Mouse (Mus musculus) MEL (cell line): ENCODE measurements around the gene Ranbp17. TPM values are rescaled to one million over a fixed set of nuclear protein-coding genes. Genes with fewer than 3 reads are reported as not detected.

ENCODE experiments used
- DNase-seq: peaks from one replicate; pipeline ENCODE4 v3.0.0; 2011; ENCODE audit warnings: low read depth, low spot score
- H3K27ac ChIP-seq: 2 replicates; pipeline ENCODE4 v1.5.1; 2012; ENCODE audit warnings: low read depth, mild to moderate bottlenecking, control low read depth, low read length, moderate library complexity; ENCODE audit not compliant: control insufficient read depth
- H3K27me3 ChIP-seq, 2 experiments: fragments of 150-350 bp in 1 of 2; sonication (generic) in 1 of 2; 2 replicates each; pipeline ENCODE4 v1.6.1; 2012; ENCODE audit warnings: low read length in 2 of 2, mild to moderate bottlenecking in 2 of 2, improper control_type of control experiment in 1 of 2, moderate library complexity in 1 of 2; ENCODE audit not compliant: insufficient read depth in 2 of 2, control insufficient read depth in 1 of 2
- H3K36me3 ChIP-seq, 2 experiments: 2 replicates each; pipeline ENCODE4 v1.6.1; 2012 to 2014; ENCODE audit warnings: low read length in 2 of 2, improper control_type of control experiment in 1 of 2, inconsistent platforms in 1 of 2, mild to moderate bottlenecking in 1 of 2; ENCODE audit not compliant: insufficient read depth in 2 of 2, control insufficient read depth in 1 of 2
- H3K4me1 ChIP-seq, 2 experiments: fragments of 150-350 bp in 1 of 2; sonication (generic) in 1 of 2; 2 replicates each; pipeline ENCODE4 v1.6.1; 2012; ENCODE audit warnings: low read length in 2 of 2, improper control_type of control experiment in 1 of 2, mild to moderate bottlenecking in 1 of 2; ENCODE audit not compliant: insufficient read depth in 2 of 2, control insufficient read depth in 1 of 2
- H3K4me3 ChIP-seq, 2 experiments: fragments of 150-350 bp in 1 of 2; sonication (generic) in 1 of 2; 2 replicates each; pipeline ENCODE4 v1.5.1; 2012; ENCODE audit warnings: low read depth in 2 of 2, low read length in 2 of 2, mild to moderate bottlenecking in 2 of 2, moderate library complexity in 2 of 2, control low read depth in 1 of 2, improper control_type of control experiment in 1 of 2; ENCODE audit not compliant: control insufficient read depth in 1 of 2, insufficient read depth in 1 of 2
- H3K79me2 ChIP-seq: 2 replicates; pipeline ENCODE4 v1.6.1; 2012; ENCODE audit warnings: mild to moderate bottlenecking, low read length, moderate library complexity; ENCODE audit not compliant: control insufficient read depth, poor library complexity, insufficient read depth
- H3K9ac ChIP-seq: 2 replicates; pipeline ENCODE4 v1.6.1; 2012; ENCODE audit warnings: low read depth, mild to moderate bottlenecking, control low read depth, low read length, moderate library complexity; ENCODE audit not compliant: control insufficient read depth, poor library complexity, severe bottlenecking
- H3K9me3 ChIP-seq: fragments of 150-350 bp; sonication (generic); replicated peaks from 2 replicates; pipeline ENCODE4 v1.6.1; 2012; ENCODE audit warnings: mild to moderate bottlenecking, low read length, improper control_type of control experiment, moderate library complexity; ENCODE audit not compliant: insufficient read depth
- BHLHE40 ChIP-seq: IDR thresholded peaks from 2 replicates; pipeline ENCODE4 v1.6.1; 2012; ENCODE audit warnings: low read depth, mild to moderate bottlenecking, inconsistent platforms, low read length, improper control_type of control experiment, borderline replicate concordance
- ELF1 ChIP-seq: IDR thresholded peaks from 2 replicates; pipeline ENCODE4 v1.6.1; 2014; ENCODE audit warnings: low read depth, mild to moderate bottlenecking, inconsistent platforms, low read length, improper control_type of control experiment, moderate library complexity
- EP300 ChIP-seq, 2 experiments: IDR thresholded peaks; 2 replicates each; pipeline ENCODE4 v1.6.1; 2011; ENCODE audit warnings: improper control_type of control experiment in 2 of 2, low read length in 2 of 2, low read depth in 1 of 2, mild to moderate bottlenecking in 1 of 2
- GATA1 ChIP-seq: IDR thresholded peaks from 2 replicates; pipeline ENCODE4 v1.6.1; 2011; ENCODE audit warnings: low read depth, low read length, improper control_type of control experiment
- HCFC1 ChIP-seq: IDR thresholded peaks from 2 replicates; pipeline ENCODE4 v1.6.1; 2012; ENCODE audit warnings: low read depth, mild to moderate bottlenecking, inconsistent platforms, low read length, improper control_type of control experiment, moderate library complexity
- MAX ChIP-seq: IDR thresholded peaks from 2 replicates; pipeline ENCODE4 v1.6.1; 2011; ENCODE audit warnings: low read length, improper control_type of control experiment
- MAZ ChIP-seq: IDR thresholded peaks from 2 replicates; pipeline ENCODE4 v1.6.1; 2012; ENCODE audit warnings: low read depth, mild to moderate bottlenecking, inconsistent platforms, low read length, improper control_type of control experiment
- MEF2A ChIP-seq: IDR thresholded peaks from 2 replicates; pipeline ENCODE4 v1.6.1; 2014; ENCODE audit warnings: low read depth, mild to moderate bottlenecking, inconsistent platforms, low read length, improper control_type of control experiment; ENCODE audit not compliant: poor library complexity, insufficient replicate concordance, severe bottlenecking; ENCODE audit errors: extremely low read depth
- MXI1 ChIP-seq: IDR thresholded peaks from 2 replicates; pipeline ENCODE4 v1.6.1; 2011; ENCODE audit warnings: mild to moderate bottlenecking, low read depth, low read length, improper control_type of control experiment
- MYB ChIP-seq: IDR thresholded peaks from 2 replicates; pipeline ENCODE4 v1.6.1; 2011; ENCODE audit warnings: mild to moderate bottlenecking, low read depth, low read length, improper control_type of control experiment
- MYC ChIP-seq: IDR thresholded peaks from 2 replicates; pipeline ENCODE4 v1.6.1; 2011; ENCODE audit warnings: low read depth, mild to moderate bottlenecking, low read length, improper control_type of control experiment, moderate library complexity
- NELFE ChIP-seq: IDR thresholded peaks from 2 replicates; pipeline ENCODE4 v1.6.1; 2011; ENCODE audit warnings: low read depth, low read length, improper control_type of control experiment
- NRF1 ChIP-seq: IDR thresholded peaks from 2 replicates; pipeline ENCODE4 v1.6.1; 2014; ENCODE audit warnings: low read depth, mild to moderate bottlenecking, inconsistent platforms, low read length, improper control_type of control experiment, moderate library complexity; ENCODE audit not compliant: poor library complexity, insufficient read depth, severe bottlenecking
- POLR2A ChIP-seq, 2 experiments: IDR thresholded peaks; 2 replicates each; pipeline ENCODE4 v1.6.1; 2011 to 2012; ENCODE audit warnings: low read length in 2 of 2, mild to moderate bottlenecking in 2 of 2, control low read depth in 1 of 2, improper control_type of control experiment in 1 of 2, low read depth in 1 of 2, moderate library complexity in 1 of 2; ENCODE audit not compliant: control insufficient read depth in 1 of 2, insufficient read depth in 1 of 2, poor library complexity in 1 of 2
- POLR2AphosphoS5 ChIP-seq: IDR thresholded peaks from 2 replicates; pipeline ENCODE4 v1.6.1; 2012; ENCODE audit warnings: low read depth, borderline replicate concordance, mild to moderate bottlenecking, inconsistent platforms, low read length, moderate library complexity, mixed read lengths
- SIN3A ChIP-seq: IDR thresholded peaks from 2 replicates; pipeline ENCODE4 v1.6.1; 2012; ENCODE audit warnings: low read length, improper control_type of control experiment, inconsistent platforms
- TAL1 ChIP-seq: IDR thresholded peaks from 2 replicates; pipeline ENCODE4 v1.6.1; 2012; ENCODE audit warnings: mild to moderate bottlenecking, inconsistent platforms, low read length, moderate library complexity, mixed read lengths
- TCF12 ChIP-seq: IDR thresholded peaks from 2 replicates; pipeline ENCODE4 v1.6.1; 2014; ENCODE audit warnings: low read depth, mild to moderate bottlenecking, inconsistent platforms, low read length, improper control_type of control experiment, moderate library complexity
- UBTF ChIP-seq: IDR thresholded peaks from 2 replicates; pipeline ENCODE4 v1.6.1; 2012; ENCODE audit warnings: low read depth, mild to moderate bottlenecking, inconsistent platforms, low read length, improper control_type of control experiment, moderate library complexity, borderline replicate concordance; ENCODE audit not compliant: insufficient read depth
- USF1 ChIP-seq: IDR thresholded peaks from 2 replicates; pipeline ENCODE4 v1.6.1; 2014; ENCODE audit warnings: low read depth, mild to moderate bottlenecking, inconsistent platforms, low read length, improper control_type of control experiment, moderate library complexity
- ZC3H11A ChIP-seq: IDR thresholded peaks from 2 replicates; pipeline ENCODE4 v1.6.1; 2012; ENCODE audit warnings: low read depth, mild to moderate bottlenecking, inconsistent platforms, low read length, improper control_type of control experiment
- ZKSCAN1 ChIP-seq: IDR thresholded peaks from 2 replicates; pipeline ENCODE4 v1.6.1; 2012; ENCODE audit warnings: low read depth, mild to moderate bottlenecking, inconsistent platforms, low read length, improper control_type of control experiment, moderate library complexity
- ZNF384 ChIP-seq: IDR thresholded peaks from 2 replicates; pipeline ENCODE4 v1.6.1; 2012; ENCODE audit warnings: low read depth, mild to moderate bottlenecking, inconsistent platforms, low read length, improper control_type of control experiment
- polyA plus RNA-seq, 2 experiments: library from polyadenylated mRNA; stranded (reverse) in 1 of 2; unstranded in 1 of 2; fragments of >175 nt in 1 of 2; fragments of >200 nt in 1 of 2; gene quantifications; 2 replicates each; pipeline versions ENCODE4 v1.2.1 to v1.2.4; 2012; ENCODE audit warnings: low replicate concordance in 2 of 2, low read depth in 1 of 2; ENCODE audit not compliant: insufficient read length in 2 of 2, insufficient read depth in 1 of 2, missing spikeins in 1 of 2
- total RNA-seq: library from RNA; depleted of rRNA; stranded (reverse); fragments of 300-350 nt; gene quantifications from 2 replicates; pipeline ENCODE4 v1.2.3, GENCODE M21; 2012

Ranbp17 gene
- total and polyA plus RNA-seq, 3 experiments, result not detected

- Histone ChIP-seq H3K36me3 (no peaks in the 10 kb centered on the region), H3K27ac (no peak within 1 kb of the TSS), H3K9ac (no peak within 1 kb of the TSS), H3K4me3 (no peak within 1 kb of the TSS), H3K27me3 (peaks cover 0 to 2% of the 10 kb centered on the region in 2 experiments; a peak in 2 of 4 replicates)
- DNase-seq, result no peak
- TF ChIP-seq TCF12 (no peak), NELFE (no peak), MYC (no peak), NRF1 (no peak), MXI1 (no peak), MEF2A (no peak), MAX (no peak), UBTF (no peak), USF1 (no peak), BHLHE40 (no peak), GATA1 (no peak), POLR2AphosphoS5 (no peak), TAL1 (no peak), EP300 (IDR thresholded peaks at IDR 0.05; ENCODE audit: low read depth in 1 of 2, low read length in 2 of 2) (no peak), MAZ (no peak), MYB (no peak), ZKSCAN1 (no peak), ELF1 (no peak), ZNF384 (no peak), HCFC1 (no peak)
- TF ChIP-seq, all 39 proteins: peak for 0
- Histone ChIP-seq H3K9me3 (no peaks in the 10 kb centered on the region), H3K4me1 (no peaks in the 10 kb centered on the region), H3K79me2 (no peaks in the 10 kb centered on the region)
These were observed 236.9 kb downstream of the Ranbp17 start, which contains the start of gene Gm12117 for GRCm38 (mm10) chr11:33276637-33277036. Gene Gm12117 (minus strand): TSS chr11:33276737.

- Histone ChIP-seq H3K9me3 (no peaks in the 10 kb centered on the region), H3K27ac (no peak overlapping the region), H3K27me3 (no peaks in the 10 kb centered on the region), H3K4me1 (no peaks in the 10 kb centered on the region), H3K9ac (no peak overlapping the region), H3K4me3 (no peak overlapping the region), H3K36me3 (no peaks in the 10 kb centered on the region), H3K79me2 (no peaks in the 10 kb centered on the region)
- DNase-seq, result no peak
- no peak for TF ChIP-seq SIN3A
- no peak for TF ChIP-seq POLR2A (IDR thresholded peaks at IDR 0.05; ENCODE audit: control insufficient read depth in 1 of 2, insufficient read depth in 1 of 2, low read depth in 1 of 2, low read length in 2 of 2, poor library complexity in 1 of 2)
- TF ChIP-seq ZC3H11A, result no peak
These were observed 238.7 kb downstream of the Ranbp17 start for GRCm38 (mm10) chr11:33274816-33275215.
